Mouse (Mus musculus) liver, postnatal 0 days (tissue): ENCODE results near the gene Gm20708. TPM values are rescaled to one million over a fixed set of nuclear protein-coding genes. Genes with fewer than 3 reads are reported as not detected.
A peak's percentile ranks its signal among the peaks of the same experiment; 100 is the strongest.
"Not testable (repeated sequence)": the region's sequence is repeated elsewhere in the genome, so short reads cannot be mapped to it uniquely, and the experiment has no call there.

Experiments used
- ATAC-seq: fragments of 200-750 bp; cut with Nextera tagmentation; 2 replicates; pipeline ENCODE4 v1.8.0; 2017; ENCODE audit warnings: mild to moderate bottlenecking, moderate library complexity
- DNase-seq: peaks from one replicate; pipeline ENCODE4 v3.0.0-alpha.2; 2016
- H3K27ac ChIP-seq: fragments of 300-500 bp; sonication (generic); 2 replicates; pipeline ENCODE4 v1.5.1; 2014; ENCODE audit warnings: antibody characterized with exemption, moderate library complexity, mild to moderate bottlenecking, low read depth
- H3K27me3 ChIP-seq: fragments of 300-500 bp; sonication (generic); 2 replicates; pipeline ENCODE4 v1.6.1; 2014; ENCODE audit warnings: low read length, control low read depth, mixed read lengths; ENCODE audit not compliant: insufficient read depth
- H3K36me3 ChIP-seq: fragments of 300-500 bp; sonication (generic); replicated peaks from 2 replicates; pipeline ENCODE4 v1.6.1; 2014; ENCODE audit warnings: mild to moderate bottlenecking, control low read depth, low read length, moderate library complexity, mixed read lengths; ENCODE audit not compliant: insufficient read depth
- H3K4me1 ChIP-seq: fragments of 300-500 bp; sonication (generic); 2 replicates; pipeline ENCODE4 v1.6.1; 2014; ENCODE audit warnings: antibody characterized with exemption, mild to moderate bottlenecking, control low read depth; ENCODE audit not compliant: insufficient read depth
- H3K4me2 ChIP-seq: fragments of 300-500 bp; sonication (generic); 2 replicates; pipeline ENCODE4 v1.6.1; 2014; ENCODE audit warnings: low read depth, mild to moderate bottlenecking, low read length, moderate library complexity, mixed read lengths
- H3K4me3 ChIP-seq: fragments of 300-500 bp; sonication (generic); 2 replicates; pipeline ENCODE4 v1.5.1; 2014; ENCODE audit warnings: low read depth, low read length
- H3K9ac ChIP-seq: fragments of 300-500 bp; sonication (generic); replicated peaks from 2 replicates; pipeline ENCODE4 v1.6.1; 2014; ENCODE audit warnings: mild to moderate bottlenecking, moderate library complexity
- H3K9me3 ChIP-seq: fragments of 300-500 bp; sonication (generic); 2 replicates; pipeline ENCODE4 v1.6.1; 2016; ENCODE audit warnings: mild to moderate bottlenecking, control low read depth, low read length, mixed read lengths
- CTCF ChIP-seq: sonication (generic); IDR thresholded peaks from 2 replicates; pipeline ENCODE4 v1.5.1; 2016; ENCODE audit warnings: antibody characterized with exemption, low read depth
- EP300 ChIP-seq: IDR thresholded peaks from 2 replicates; pipeline ENCODE4 v1.6.1; 2016; ENCODE audit warnings: antibody characterized with exemption, low read depth, mild to moderate bottlenecking
- WGBS: fragments of 180-500 bp; shearing (Covaris S2); extraction: QIAGEN DNeasy Blood & Tissue Kit; methylation state at CpG from one replicate; pipeline ENCODE4 v1.1.7; 2014; ENCODE audit not compliant: insufficient replicate concordance; 5-methylcytosine and 5-hydroxymethylcytosine counted together
- polyA plus RNA-seq: library from polyadenylated mRNA; unstranded; fragments of >200 nt; fragmentation: Nextera tagmentation; extraction: Ambion mirVana; gene quantifications from 2 replicates; pipeline ENCODE4 v1.2.1, GENCODE M21; 2015

The Gm20708 gene
- polyA plus RNA-seq, 1 experiment from 2014 or later, result 0.48 TPM

DNA sequence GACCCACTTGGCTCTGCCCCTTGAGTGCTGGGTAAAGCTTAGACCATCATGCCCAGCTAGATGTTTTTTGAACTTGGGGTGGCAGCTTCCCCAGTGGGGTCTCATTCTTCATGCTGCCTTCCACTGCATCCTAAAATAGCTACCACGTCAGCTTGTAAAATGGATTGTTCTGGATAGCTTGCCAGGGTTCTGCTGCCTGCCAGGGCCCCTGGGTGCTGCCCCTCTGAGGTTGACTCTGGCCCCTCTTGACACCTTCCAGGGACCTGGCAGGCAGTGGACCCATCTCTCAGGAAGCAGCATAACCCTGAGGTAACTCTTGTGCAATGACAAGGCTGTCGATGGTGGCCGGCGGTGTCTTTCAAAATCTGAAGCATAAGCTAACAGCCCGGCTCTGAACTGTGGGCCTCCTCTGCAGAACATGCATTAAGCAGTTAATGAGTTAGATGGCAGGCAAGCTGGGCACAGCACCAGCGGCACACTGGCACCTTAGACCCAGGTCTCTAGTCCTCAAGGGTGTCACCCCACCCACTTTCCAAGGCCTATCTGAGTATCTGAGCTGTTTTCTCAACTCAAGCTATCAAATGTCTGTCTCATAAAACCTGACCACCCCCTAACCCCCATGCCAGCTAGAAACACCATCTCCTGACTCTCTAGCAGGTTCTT, 5.4 kb downstream of the Gm20708 start:
- peaks cover 19% of the 10 kb centered on the region for H3K4me1 ChIP-seq
- no peak for DNase-seq
- H3K9ac ChIP-seq, result no peak overlapping the region
- H3K27me3 ChIP-seq, result no peaks in the 10 kb centered on the region
- TF ChIP-seq CTCF (no peak), EP300 (no peak)
- ATAC-seq, result no peak
- no peak overlapping the region for H3K4me3 ChIP-seq
- H3K36me3 ChIP-seq, result peaks cover 82% of the 10 kb centered on the region
- H3K27ac ChIP-seq, result peak overlapping the region; percentile 58; the same call in 1 of the 2 replicates
- WGBS, result 64% methylated on average over 6 of the region's 6 CpGs
- no peaks in the 10 kb centered on the region for H3K9me3 ChIP-seq
- H3K4me2 ChIP-seq, result no peak overlapping the region

DNA sequence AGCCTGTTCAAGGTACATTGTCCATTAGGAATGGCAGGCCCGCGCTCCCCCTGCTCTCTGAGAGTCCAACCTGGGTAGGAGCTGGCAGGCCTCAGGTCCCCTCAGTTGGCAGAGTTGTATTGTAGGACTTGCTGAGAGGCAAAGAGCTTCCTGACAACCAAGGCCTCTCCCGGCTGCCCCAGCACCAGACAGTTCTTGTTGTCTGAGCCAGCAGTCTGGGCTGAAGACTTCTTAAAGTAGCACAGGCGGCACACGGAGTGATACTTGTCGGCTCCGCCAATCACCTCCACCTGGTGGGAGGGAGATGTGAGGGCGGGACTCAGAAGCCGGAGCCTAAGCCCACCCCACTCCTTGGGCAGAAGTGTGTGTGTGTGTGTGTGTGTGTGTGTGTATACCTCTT, 6.4 kb downstream of the Gm20708 start:
- H3K9me3 ChIP-seq, ATAC-seq, H3K4me2 ChIP-seq, DNase-seq, H3K27me3 ChIP-seq, H3K9ac ChIP-seq, H3K4me3 ChIP-seq: not testable (repeated sequence)
- H3K27ac ChIP-seq, result peak overlapping the region; percentile 22; the same call in 1 of the 2 replicates
- 89% methylated on average over 9 of the region's 9 CpGs for WGBS
- H3K36me3 ChIP-seq, result peaks cover 91% of the 10 kb centered on the region
- H3K4me1 ChIP-seq, result peaks cover 16% of the 10 kb centered on the region

GRCm38 (mm10) chr11:117816389-117816996, 7.0 kb downstream of the Gm20708 start:
- WGBS, result 88% methylated on average over 12 of the region's 13 CpGs
- Histone ChIP-seq H3K4me2 (no peak overlapping the region), H3K36me3 (peaks cover 94% of the 10 kb centered on the region), H3K27me3 (no peaks in the 10 kb centered on the region), H3K9ac (no peak overlapping the region), H3K4me3 (no peak overlapping the region), H3K4me1 (peaks cover 9% of the 10 kb centered on the region), H3K9me3 (no peaks in the 10 kb centered on the region), H3K27ac (no peak overlapping the region)
- TF ChIP-seq EP300, result no peak
- no peak for TF ChIP-seq CTCF
- ATAC-seq, result no peak
- DNase-seq, result no peak

DNA sequence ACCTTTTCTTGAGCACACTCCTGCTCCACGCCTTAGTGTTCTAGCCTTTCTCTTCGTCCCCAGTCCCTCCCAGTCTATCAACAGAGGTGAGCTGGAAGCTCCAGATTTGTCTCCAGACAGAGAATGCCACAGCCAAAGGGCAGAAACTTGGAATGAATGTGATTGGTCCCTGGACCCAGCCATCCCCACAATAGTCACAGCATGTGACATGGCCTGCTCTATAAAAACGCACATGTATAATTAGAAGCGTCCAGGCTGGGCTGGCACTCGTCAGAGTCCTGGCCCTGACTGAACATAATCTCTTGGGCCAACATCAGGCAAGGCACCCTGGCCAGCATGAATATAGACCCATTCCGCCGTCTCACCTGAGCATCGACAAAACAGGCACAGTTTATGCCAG, 9.6 kb downstream of the Gm20708 start:
- Histone ChIP-seq H3K4me2 (no peak overlapping the region), H3K4me3 (no peak overlapping the region), H3K9me3 (no peaks in the 10 kb centered on the region), H3K36me3 (peaks cover 93% of the 10 kb centered on the region), H3K27me3 (no peaks in the 10 kb centered on the region), H3K9ac (no peak overlapping the region), H3K27ac (no peak overlapping the region), H3K4me1 (peaks cover 10% of the 10 kb centered on the region)
- no peak for ATAC-seq
- no peak for DNase-seq
- WGBS, result 81% methylated on average over 8 of the region's 8 CpGs
- TF ChIP-seq EP300, result no peak
- no peak for TF ChIP-seq CTCF

DNA sequence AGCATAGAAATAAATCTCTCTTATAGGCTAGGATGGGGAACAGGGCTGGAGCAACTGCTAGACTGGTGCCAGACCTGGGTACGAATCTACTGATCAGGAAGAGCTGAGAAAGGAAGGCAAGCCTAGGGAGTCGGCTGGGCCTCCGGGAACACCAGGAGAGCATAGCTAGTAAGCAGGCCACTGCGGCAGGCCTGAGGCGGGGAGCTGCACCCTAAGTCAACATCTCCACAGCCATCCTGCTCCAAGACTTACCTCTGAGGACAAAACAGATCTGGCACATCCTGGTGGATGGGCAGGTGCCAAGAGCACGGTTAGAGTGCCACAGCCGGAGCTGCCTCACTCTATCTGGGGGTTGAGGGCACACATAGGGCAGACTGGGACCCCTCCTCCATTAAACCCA, 10.7 kb downstream of the Gm20708 start:
- H3K4me3 ChIP-seq, result no peak overlapping the region
- H3K9me3 ChIP-seq, result no peaks in the 10 kb centered on the region
- TF ChIP-seq EP300, result no peak
- no peak for TF ChIP-seq CTCF
- H3K27ac ChIP-seq, result no peak overlapping the region
- H3K27me3 ChIP-seq, result no peaks in the 10 kb centered on the region
- DNase-seq (no peak), ATAC-seq (no peak)
- H3K4me2 ChIP-seq, result no peak overlapping the region
- 92% methylated on average over 7 of the region's 7 CpGs for WGBS
- H3K4me1 ChIP-seq, result peaks cover 18% of the 10 kb centered on the region
- H3K36me3 ChIP-seq, result peaks cover 86% of the 10 kb centered on the region
- H3K9ac ChIP-seq, result no peak overlapping the region; the same call in 1 of the 2 replicates

DNA sequence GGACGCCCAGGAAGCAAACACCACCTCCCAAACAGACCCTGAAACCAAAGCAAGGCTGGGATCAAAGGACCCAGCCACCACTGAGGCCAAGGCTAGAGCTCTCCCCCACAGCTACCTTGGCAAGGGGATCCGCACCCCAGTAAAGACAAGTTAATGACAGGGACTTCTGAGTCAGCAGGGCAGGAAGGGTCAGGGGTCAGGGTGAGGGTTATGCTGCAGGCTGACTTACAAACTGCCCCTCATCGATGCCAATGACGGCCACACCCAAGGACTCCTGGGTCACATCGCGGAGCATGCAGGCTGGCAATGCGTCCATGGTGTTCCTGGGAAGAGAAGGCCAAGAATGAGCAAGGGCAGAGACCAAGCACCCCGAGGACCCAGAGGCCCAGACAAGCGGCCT, 12.4 kb downstream of the Gm20708 start:
- Histone ChIP-seq H3K9me3 (no peaks in the 10 kb centered on the region), H3K9ac (no peak overlapping the region), H3K4me1 (peaks cover 29% of the 10 kb centered on the region), H3K36me3 (peaks cover 69% of the 10 kb centered on the region), H3K4me3 (no peak overlapping the region), H3K27me3 (no peaks in the 10 kb centered on the region), H3K4me2 (no peak overlapping the region), H3K27ac (no peak overlapping the region)
- 88% methylated on average over 9 of the region's 9 CpGs for WGBS
- ATAC-seq (no peak), DNase-seq (no peak)
- no peak for TF ChIP-seq EP300
- TF ChIP-seq CTCF, result no peak
